Mouse (Mus musculus) C2C12 (cell line): ENCODE measurements at regions not wholly inside any gene's neighbourhood (a gene's known extent, or its start where the extent isn't known, plus 50 kb on each side); places are given as distances from the start of the nearest gene placed in this dataset.
A peak's percentile ranks its signal among the peaks of the same experiment; 100 is the strongest.
"Not testable (repeated sequence)": the region's sequence is repeated elsewhere in the genome, so short reads cannot be mapped to it uniquely, and the experiment has no call there.

ENCODE experiments used
- H3K27me3 ChIP-seq: one replicate; pipeline ENCODE4 v1.6.1; 2011; ENCODE audit not compliant: control insufficient read depth, insufficient read depth, insufficient read length
- H3K36me3 ChIP-seq: one replicate; pipeline ENCODE4 v1.6.1; 2011; ENCODE audit not compliant: control insufficient read depth, insufficient read depth
- H3K4me3 ChIP-seq: one replicate; pipeline ENCODE4 v1.5.1; 2011; ENCODE audit warnings: mild to moderate bottlenecking, control low read depth; ENCODE audit not compliant: poor library complexity, insufficient read depth, severe bottlenecking
- H3K79me2 ChIP-seq: one replicate; pipeline ENCODE4 v1.6.1; 2011; ENCODE audit not compliant: control insufficient read depth, insufficient read depth
- H3K79me3 ChIP-seq: one replicate; pipeline ENCODE4 v1.6.1; 2011; ENCODE audit warnings: low read depth, control low read depth
- H3ac ChIP-seq: one replicate; pipeline ENCODE3; 2011; ENCODE audit warnings: low read depth; ENCODE audit not compliant: control insufficient read depth, insufficient read length
- CEBPB ChIP-seq: IDR thresholded peaks from one replicate; pipeline ENCODE4 v1.6.1; 2011; ENCODE audit warnings: low read depth, mild to moderate bottlenecking, control low read depth, moderate library complexity
- CTCF ChIP-seq: IDR thresholded peaks from one replicate; pipeline ENCODE4 v1.5.1; 2011; ENCODE audit not compliant: control insufficient read depth, insufficient read depth, insufficient read length
- FOSL1 ChIP-seq: IDR thresholded peaks from one replicate; pipeline ENCODE4 v1.8.0; 2011; ENCODE audit warnings: mild to moderate bottlenecking, low read length; ENCODE audit not compliant: poor library complexity, insufficient read depth, severe bottlenecking
- MAX ChIP-seq: IDR thresholded peaks from one replicate; pipeline ENCODE4 v1.6.1; 2011; ENCODE audit warnings: mild to moderate bottlenecking, control low read depth
- MYOD1 ChIP-seq: IDR thresholded peaks from one replicate; pipeline ENCODE4 v1.6.1; 2011; ENCODE audit warnings: low read depth; ENCODE audit not compliant: control insufficient read depth, insufficient read length
- MYOG ChIP-seq: IDR thresholded peaks from one replicate; pipeline ENCODE4 v1.6.1; 2011; ENCODE audit not compliant: control insufficient read depth, insufficient read length; ENCODE audit errors: extremely low read depth
- USF1 ChIP-seq: IDR thresholded peaks from one replicate; pipeline ENCODE4 v1.6.1; 2011; ENCODE audit warnings: low read depth, mild to moderate bottlenecking, control low read depth, moderate library complexity

- H3ac ChIP-seq, result no peak overlapping the region
- H3K36me3 ChIP-seq, result no peaks in the 10 kb centered on the region
- H3K79me3 ChIP-seq, result no peaks in the 10 kb centered on the region
- H3K4me3 ChIP-seq, result no peak overlapping the region
- no peaks in the 10 kb centered on the region for H3K27me3 ChIP-seq
- no peaks in the 10 kb centered on the region for H3K79me2 ChIP-seq
- no peak for TF ChIP-seq MYOD1
- no peak for TF ChIP-seq MYOG
- no peak for TF ChIP-seq MAX
- no peak for TF ChIP-seq FOSL1
- TF ChIP-seq CTCF, result no peak
- TF ChIP-seq USF1, result no peak
- TF ChIP-seq CEBPB, result no peak
Observed at GRCm38 (mm10) chr2:97706651-97707050, 955.4 kb upstream of the Gm10801 start.

- no peak overlapping the region for H3K4me3 ChIP-seq
- no peak overlapping the region for H3ac ChIP-seq
- H3K36me3 ChIP-seq, result no peaks in the 10 kb centered on the region
- H3K27me3 ChIP-seq, result no peaks in the 10 kb centered on the region
- H3K79me3 ChIP-seq, result no peaks in the 10 kb centered on the region
- TF ChIP-seq CEBPB (no peak), USF1 (no peak), MAX (no peak), CTCF (no peak)
- no peaks in the 10 kb centered on the region for H3K79me2 ChIP-seq
Observed at GRCm38 (mm10) chr2:97707243-97707642, 954.8 kb upstream of the Gm10801 start.

GRCm38 (mm10) chr2:97707741-97708140 lies 954.3 kb upstream of the Gm10801 start:
- Histone ChIP-seq H3ac (no peak overlapping the region), H3K4me3 (no peak overlapping the region), H3K27me3 (no peaks in the 10 kb centered on the region), H3K36me3 (no peaks in the 10 kb centered on the region), H3K79me2 (no peaks in the 10 kb centered on the region), H3K79me3 (no peaks in the 10 kb centered on the region)
- TF ChIP-seq FOSL1 (no peak), USF1 (no peak), CEBPB (no peak), MYOG (no peak), MYOD1 (no peak), CTCF (no peak), MAX (no peak)

- no peaks in the 10 kb centered on the region for H3K79me2 ChIP-seq
- no peak overlapping the region for H3ac ChIP-seq
- H3K4me3 ChIP-seq, result no peak overlapping the region
- TF ChIP-seq MYOG, result no peak
- TF ChIP-seq CEBPB, result no peak
- TF ChIP-seq FOSL1, result no peak
- no peak for TF ChIP-seq CTCF
- no peak for TF ChIP-seq MAX
- no peaks in the 10 kb centered on the region for H3K27me3 ChIP-seq
- H3K79me3 ChIP-seq, result no peaks in the 10 kb centered on the region
- no peaks in the 10 kb centered on the region for H3K36me3 ChIP-seq
Observed at GRCm38 (mm10) chr2:97725166-97725565, 936.9 kb upstream of the Gm10801 start.

GRCm38 (mm10) chr2:97768850-97769249 lies 893.2 kb upstream of the Gm10801 start:
- H3K79me2 ChIP-seq, result no peaks in the 10 kb centered on the region
- no peaks in the 10 kb centered on the region for H3K36me3 ChIP-seq
- no peaks in the 10 kb centered on the region for H3K79me3 ChIP-seq
- no peak overlapping the region for H3K4me3 ChIP-seq
- no peak for TF ChIP-seq FOSL1
- no peak overlapping the region for H3ac ChIP-seq
- H3K27me3 ChIP-seq, result no peaks in the 10 kb centered on the region

GRCm38 (mm10) chr2:97777929-97778328 lies 884.1 kb upstream of the Gm10801 start:
- H3ac ChIP-seq, result no peak overlapping the region
- H3K79me2 ChIP-seq, result no peaks in the 10 kb centered on the region
- H3K27me3 ChIP-seq, result no peaks in the 10 kb centered on the region
- no peak for TF ChIP-seq CTCF
- peak; percentile 72 for TF ChIP-seq FOSL1
- TF ChIP-seq CEBPB, result no peak
- H3K4me3 ChIP-seq, result no peak overlapping the region
- H3K79me3 ChIP-seq, result no peaks in the 10 kb centered on the region
- no peaks in the 10 kb centered on the region for H3K36me3 ChIP-seq

- not testable (repeated sequence) for H3K79me3 ChIP-seq, H3K27me3 ChIP-seq, H3K4me3 ChIP-seq, H3K79me2 ChIP-seq, H3ac ChIP-seq, H3K36me3 ChIP-seq
Observed at GRCm38 (mm10) chr2:97780001-97780400, 882.0 kb upstream of the Gm10801 start.
